Mouse (Mus musculus) cerebellum, adult 9-10 months (tissue): Measurements from ENCODE around the gene Lrrc4c.

Experiments used
- DNase-seq: peaks from one replicate; pipeline ENCODE4 v3.0.0; 2022

Gene Lrrc4c

DNA sequence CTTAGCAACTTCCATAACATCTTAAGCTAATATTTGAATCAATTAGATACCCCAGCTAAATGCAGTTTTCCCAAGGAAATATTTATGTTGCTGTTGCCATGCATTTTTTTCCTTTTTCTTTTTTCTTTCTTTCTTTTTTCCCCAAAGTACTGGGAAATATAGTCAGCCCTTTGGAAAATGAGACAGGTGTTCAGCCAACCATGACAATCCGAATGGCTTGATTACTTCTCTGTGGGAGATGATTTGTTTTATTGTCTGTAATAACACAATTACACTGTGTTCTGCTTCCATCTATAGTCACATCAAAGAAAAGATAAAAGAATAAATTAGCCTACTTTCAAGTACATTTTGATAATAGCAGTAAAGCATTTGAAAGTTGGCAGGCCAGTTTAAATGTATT lies 1334.7 kb downstream of the Lrrc4c start:
- no peak for DNase-seq
